Mouse (Mus musculus) frontal cortex, adult 2 months (tissue): ENCODE measurements around the gene Slc2a10. TPM values are rescaled to one million over a fixed set of nuclear protein-coding genes. Genes with fewer than 3 reads are reported as not detected.

Source experiments
- DNase-seq, 2 experiments: peaks; one replicate each; pipeline ENCODE4 v3.0.0; 2022; ENCODE audit warnings: low spot score in 1 of 2; ENCODE audit errors: extremely low spot score in 1 of 2
- polyA plus RNA-seq: library from polyadenylated mRNA; depleted of rRNA; stranded (reverse); fragments of >200 nt; gene quantifications from 2 replicates; pipeline ENCODE4 v1.2.3, GENCODE M21; 2012; rRNA removed

The Slc2a10 gene
- 1.4 and 2.0 TPM in 2 replicates for polyA plus RNA-seq

DNA sequence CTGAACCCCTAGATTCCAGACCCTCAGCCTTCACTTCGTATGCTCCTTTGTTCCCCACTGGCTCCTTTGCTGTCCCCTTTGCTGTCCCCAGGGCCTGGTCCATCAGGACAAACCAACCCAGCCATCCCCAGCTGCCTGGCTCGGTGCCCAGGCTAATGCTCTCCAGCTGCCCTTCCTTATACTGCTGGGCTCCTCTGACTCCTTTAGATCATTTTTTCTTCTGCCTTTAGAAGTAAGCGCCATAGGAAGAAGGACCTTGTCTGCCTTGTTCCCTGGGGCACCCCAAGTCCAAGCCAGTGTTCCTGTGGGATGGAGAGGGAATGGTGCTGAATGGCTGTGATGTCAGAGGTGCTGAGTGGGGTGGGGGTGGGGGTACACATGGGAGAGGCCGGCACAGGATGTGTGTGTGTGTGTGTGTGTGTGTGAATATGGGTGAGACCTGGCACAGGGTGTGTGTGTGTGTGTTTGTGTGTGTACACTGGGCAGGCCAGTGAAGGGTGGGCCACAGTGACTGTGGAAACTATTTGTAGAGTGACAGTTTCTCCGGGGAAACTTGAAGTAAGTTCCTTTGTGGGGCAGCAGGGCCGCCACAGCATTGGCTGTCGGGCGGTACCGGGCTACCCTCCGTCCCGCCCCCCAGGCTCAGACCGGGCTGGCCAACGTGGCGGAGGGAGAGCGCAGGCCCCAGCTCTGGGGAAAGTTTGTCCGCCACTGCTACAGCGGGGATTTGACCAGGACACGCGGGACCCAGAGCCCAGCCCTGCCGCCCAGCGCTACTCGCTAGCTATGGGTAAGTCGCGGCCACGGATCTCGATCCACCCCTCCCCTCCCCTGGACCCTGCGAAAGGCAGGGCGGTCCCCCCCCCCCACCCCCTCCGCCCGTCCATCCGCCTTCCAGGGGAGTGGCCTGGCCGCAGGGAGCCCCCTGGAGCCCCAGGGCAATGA, at the start of gene Slc2a10:
Slc2a10 (plus strand) TSS at position 529 of the 945 bp plus-strand sequence.
- no peak for DNase-seq

DNA sequence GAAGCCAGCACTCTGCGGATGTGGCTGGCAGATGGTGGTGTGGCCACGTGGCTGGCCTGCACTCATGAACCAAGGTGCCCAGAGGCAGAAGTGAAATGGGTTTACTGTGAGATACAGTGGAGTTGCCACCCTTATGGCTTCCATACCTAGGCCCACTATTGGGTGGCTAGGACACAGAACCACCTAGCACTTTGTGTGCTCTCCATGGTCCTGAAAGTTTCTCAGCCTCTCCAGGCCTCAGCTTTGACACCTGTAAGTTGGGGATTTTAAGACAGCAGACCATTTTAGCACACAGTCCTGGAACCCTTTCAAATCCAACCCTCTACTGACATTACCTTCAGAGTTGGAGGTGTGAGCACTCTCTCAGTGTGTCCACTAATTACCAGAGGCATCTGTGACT, 46.9 kb upstream of the Slc2a10 start:
- DNase-seq = no peak

DNA sequence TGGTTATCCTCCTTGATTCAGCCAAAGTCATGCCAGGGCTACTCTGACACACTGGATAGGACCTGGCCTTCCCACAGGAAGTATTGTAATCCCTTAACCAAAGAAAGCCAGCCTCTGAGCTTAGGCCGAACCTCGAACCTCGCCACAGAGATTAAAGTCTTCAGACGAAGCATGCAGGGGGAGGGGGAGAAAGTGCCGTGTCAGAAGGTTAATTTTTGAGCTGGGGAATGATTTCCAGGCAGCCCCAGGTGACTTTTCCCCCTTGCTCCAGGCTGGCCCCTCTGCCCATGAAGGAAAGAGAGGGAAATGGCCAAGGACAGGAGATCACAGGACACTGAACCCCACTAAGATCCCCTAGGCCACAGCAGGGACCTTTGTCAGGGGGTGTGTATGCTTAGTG, 45.4 kb upstream of the Slc2a10 start:
- no peak for DNase-seq

- no peak for DNase-seq
Measured at GRCm38 (mm10) chr2:165459663-165460062, 43.9 kb upstream of the Slc2a10 start.

DNA sequence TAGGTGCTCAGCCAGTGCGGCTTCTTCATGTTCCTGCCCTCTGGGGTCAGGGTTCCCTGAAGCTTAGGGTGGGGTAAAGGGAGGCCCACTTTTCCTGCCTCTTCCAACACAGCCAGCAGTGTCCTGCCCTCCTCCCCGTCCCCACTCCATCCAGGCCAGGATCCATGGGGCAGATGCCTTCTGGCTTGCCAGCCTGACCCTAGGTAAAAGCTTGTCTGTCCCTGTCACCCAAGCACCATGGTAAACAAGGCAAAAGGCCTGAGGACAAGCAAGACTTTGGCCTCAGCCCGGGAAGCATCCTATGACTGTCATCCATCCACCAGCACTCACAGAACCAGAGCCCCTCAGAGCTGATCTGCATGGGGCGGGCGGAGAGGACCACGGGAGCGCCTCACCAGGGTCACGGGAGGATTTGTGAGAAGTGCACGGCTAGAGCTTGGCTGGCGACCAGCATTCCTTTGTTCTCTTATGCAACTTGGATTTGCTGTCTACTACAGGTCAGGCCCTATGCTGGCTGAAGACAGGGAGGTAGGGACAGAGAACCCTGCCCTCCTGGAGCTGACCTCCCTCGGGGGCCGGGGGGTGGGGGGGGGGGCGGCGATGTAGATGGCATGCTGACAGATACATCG, 35.6 kb upstream of the Slc2a10 start:
- no peak for DNase-seq

- DNase-seq = no peak
Measured at GRCm38 (mm10) chr2:165470167-165470566, 33.4 kb upstream of the Slc2a10 start.

DNA sequence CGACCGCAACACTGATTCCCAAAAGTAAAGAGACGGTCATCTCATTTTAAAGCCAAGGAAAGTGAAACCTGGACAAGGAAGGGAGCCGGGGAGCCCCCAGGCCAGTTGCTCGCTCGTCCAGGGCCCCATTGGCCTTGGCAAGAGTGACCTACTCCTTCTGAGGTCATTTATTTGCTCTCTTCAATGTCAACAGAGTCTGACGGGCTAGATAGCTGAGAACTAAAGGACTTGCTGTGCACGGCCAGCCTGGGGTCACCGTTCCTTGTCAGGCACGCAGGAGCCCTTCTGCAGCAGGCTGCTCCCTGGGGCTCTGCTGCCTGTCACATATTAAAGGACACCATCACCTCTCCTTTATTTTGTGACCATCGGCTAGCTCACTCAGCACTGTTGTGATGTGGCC, 31.6 kb upstream of the Slc2a10 start:
- no peak for DNase-seq

DNA sequence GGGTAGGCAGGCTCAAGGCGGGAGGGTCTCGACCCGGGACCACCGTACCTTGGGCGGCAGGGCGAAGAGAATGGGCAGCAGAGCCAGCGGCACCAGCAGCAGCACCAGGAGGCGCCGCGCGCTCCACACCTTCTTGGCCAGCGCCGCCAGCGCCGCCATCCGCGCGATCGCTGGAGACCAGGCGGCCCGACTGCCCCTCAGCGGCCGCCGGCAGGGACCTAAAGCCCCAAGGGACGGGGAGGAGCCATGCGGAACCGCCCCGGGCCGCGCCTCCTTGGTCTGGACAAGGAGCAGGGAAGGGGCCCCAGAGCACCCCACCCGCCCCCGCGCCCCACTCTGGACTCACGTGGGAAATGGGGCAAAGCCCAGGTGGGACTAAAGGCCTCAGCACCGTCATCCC, 30.6 kb upstream of the Slc2a10 start, which contains the start of gene Slc13a3:
Slc13a3 (minus strand) TSS at position 228 of the 400 bp plus-strand sequence.
- DNase-seq = no peak

GRCm38 (mm10) chr2:165475412-165475811, 28.2 kb upstream of the Slc2a10 start:
- DNase-seq = no peak

DNA sequence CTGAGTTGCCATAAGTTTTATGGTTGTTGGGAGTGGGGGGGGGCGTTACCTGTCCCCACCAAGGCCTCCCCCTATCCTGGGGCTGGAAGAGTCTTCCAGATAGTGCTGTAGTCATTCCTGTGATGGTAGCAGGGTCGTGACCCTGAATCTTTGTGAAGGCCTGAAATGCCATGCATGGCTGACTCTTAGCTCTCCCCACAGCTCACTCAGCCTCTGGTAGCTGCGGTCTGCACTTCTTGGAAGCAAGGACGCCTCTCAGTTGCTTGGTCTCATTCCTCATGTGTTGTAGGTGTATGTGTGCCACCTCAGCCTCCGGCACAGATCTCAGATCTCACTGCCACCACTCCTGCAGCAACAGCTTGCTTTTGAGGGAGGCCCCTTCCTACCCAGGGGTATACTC, 27.7 kb upstream of the Slc2a10 start:
- no peak for DNase-seq

- DNase-seq = no peak
Measured at GRCm38 (mm10) chr2:165482003-165482402, 21.6 kb upstream of the Slc2a10 start.

DNA sequence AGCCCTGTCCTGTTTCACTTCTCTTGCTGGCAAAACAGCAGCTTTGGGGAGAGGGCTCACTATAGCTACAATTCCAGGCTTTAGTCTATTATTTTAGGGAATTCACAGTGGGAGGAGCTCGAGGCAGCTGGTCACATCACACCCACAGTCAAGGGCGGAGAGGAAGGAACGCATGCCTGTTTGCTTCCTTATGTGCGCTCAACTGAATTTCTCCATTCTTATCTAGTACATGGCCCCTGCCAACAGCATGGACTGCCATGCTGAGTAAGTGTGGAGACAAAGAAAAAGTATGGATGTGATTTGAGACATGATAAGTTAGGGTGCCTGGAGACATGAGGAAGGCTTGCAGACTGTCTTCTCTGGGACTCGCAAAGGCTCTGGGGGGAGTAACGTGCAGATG, 19.4 kb upstream of the Slc2a10 start:
- no peak for DNase-seq

DNA sequence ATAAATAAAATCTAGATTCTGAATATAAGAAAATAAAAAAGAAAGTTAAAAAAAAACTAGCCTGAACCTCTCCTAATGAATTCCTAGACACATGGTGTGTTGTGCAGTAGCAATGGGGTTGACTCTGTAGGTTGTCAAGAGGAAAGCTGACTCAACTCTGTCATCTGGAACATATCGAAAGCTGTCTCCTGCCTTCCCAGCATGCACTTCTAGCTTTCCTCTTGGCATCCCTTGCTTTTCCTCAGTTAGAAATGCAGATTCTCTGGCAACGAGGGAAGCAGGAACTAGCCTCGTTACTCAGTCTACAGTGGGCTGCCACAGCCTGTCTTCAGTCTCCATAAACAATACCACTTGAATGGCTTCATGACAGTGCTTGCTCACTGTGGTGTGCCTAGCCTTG, 17.8 kb upstream of the Slc2a10 start:
- peak in 1 of 2 experiments; percentile 45 for DNase-seq

DNA sequence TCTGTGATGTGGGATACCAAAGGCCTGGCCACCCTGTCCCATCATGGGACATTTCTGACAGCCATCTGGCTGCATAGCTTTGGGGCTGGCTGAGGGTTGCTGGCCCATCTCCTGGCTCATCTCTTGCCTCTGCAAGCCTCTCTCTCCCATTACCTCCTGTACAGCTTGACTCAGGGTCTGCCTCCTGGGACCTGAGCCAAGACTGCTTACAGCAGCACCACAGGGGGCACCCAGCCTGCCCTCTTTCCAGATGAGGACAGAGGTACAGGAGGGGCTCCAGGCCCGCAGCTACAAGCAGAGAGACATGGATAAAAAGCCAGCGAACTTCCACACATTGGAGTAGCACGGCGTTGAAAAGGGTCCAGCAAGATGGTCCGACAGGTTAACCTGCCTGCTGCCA, 17.2 kb upstream of the Slc2a10 start:
- no peak for DNase-seq

DNA sequence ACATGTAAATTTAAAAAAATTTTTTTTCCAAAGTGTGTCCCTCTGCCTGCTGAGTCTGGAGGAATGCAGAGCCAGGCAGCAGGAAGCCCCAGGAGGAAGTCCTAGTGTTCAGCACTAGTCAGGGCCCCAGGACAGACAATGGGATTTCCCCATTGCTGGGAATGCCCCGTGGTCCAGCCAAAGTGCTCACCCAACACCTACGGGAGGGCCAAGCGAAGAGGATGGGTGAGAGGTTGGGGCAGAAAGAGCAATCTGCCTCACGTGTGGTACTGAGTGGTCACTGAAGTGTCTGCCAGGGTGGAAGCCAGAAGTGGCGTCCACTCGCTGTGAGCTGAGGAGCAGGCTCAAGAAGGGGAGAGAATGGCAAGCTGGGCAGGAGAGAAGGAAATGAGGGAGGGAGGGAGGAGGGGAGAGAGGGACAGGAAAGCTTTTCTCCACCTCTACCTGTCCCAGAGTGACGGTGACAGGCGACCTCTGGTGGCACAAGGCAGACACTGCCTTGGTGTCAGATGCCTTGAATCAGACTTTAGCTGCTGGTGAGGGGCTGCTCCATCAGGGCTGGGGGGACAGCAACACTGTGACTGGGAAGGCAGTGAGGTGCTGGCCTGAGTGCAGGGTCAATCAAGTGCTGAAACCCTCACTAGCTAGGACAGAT, 16.6 kb upstream of the Slc2a10 start:
- DNase-seq = peak in 1 of 2 experiments; percentile 79

GRCm38 (mm10) chr2:165492648-165493553, 10.7 kb upstream of the Slc2a10 start, which contains the start of gene Trp53rka:
Gene Trp53rka (minus strand): TSS chr2:165493324.
- DNase-seq = peak; percentile 51 to 86

- peak; percentile 60 to 72 for DNase-seq
Measured at GRCm38 (mm10) chr2:165493587-165494210, 9.9 kb upstream of the Slc2a10 start.

DNA sequence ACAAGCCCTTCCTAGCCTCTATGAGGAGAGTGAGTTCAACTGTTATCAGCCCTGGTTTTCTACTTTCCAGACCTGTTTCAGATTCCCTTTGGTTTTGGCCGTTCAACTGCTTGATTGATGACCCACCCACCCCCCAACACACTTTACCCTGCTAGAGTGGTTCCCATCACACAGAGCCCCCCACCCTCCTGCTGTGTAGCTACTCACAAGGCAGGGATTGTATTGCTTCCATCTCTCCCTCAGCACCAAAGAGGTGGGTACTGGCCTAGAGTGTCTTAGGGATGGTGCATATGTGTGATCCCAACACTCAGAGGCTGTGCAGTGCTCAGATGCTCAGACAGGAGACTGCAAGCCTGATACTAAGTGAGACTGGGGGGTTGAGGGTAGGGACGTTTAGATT, 9.1 kb upstream of the Slc2a10 start:
- no peak for DNase-seq

GRCm38 (mm10) chr2:165496251-165496650, 7.3 kb upstream of the Slc2a10 start:
- DNase-seq = peak in 1 of 2 experiments; percentile 84
